Mouse (Mus musculus) olfactory bulb, adult 2 months (tissue): ENCODE results near the gene Fanci. TPM values are rescaled to one million over a fixed set of nuclear protein-coding genes. Genes with fewer than 3 reads are reported as not detected.

Experiments used
- H3K27ac ChIP-seq: fragments of 200-500 bp; 2 replicates; pipeline ENCODE4 v1.5.1; 2012; ENCODE audit warnings: low read depth, low read length; ENCODE audit not compliant: insufficient read depth
- H3K4me1 ChIP-seq: fragments of 200-500 bp; 2 replicates; pipeline ENCODE4 v1.6.1; 2012; ENCODE audit warnings: low read length; ENCODE audit not compliant: control insufficient read depth, insufficient read depth
- H3K4me3 ChIP-seq: fragments of 200-500 bp; 2 replicates; pipeline ENCODE4 v1.5.1; 2012; ENCODE audit warnings: mild to moderate bottlenecking, low read depth, low read length, moderate library complexity; ENCODE audit not compliant: insufficient read depth
- CTCF ChIP-seq: fragments of 200-500 bp; IDR thresholded peaks from 2 replicates; pipeline ENCODE4 v1.5.1; 2012; ENCODE audit warnings: low read depth, mild to moderate bottlenecking, low read length, moderate library complexity; ENCODE audit not compliant: insufficient read depth
- POLR2A ChIP-seq: fragments of 200-500 bp; IDR thresholded peaks from 2 replicates; pipeline ENCODE4 v1.6.1; 2012; ENCODE audit warnings: mild to moderate bottlenecking, low read depth, low read length, moderate library complexity; ENCODE audit not compliant: insufficient read depth
- WGBS: fragments of 180-500 bp; shearing (Covaris S2); methylation state at CpG from one replicate; pipeline ENCODE4 v1.1.7; 2018; 5-methylcytosine and 5-hydroxymethylcytosine counted together
- polyA plus RNA-seq: library from polyadenylated mRNA; stranded (reverse); fragments of >200 nt; gene quantifications from 2 replicates; pipeline ENCODE4 v1.2.4, GENCODE M21; 2012; ENCODE audit warnings: low replicate concordance; ENCODE audit not compliant: missing spikeins, insufficient read depth, insufficient read length

The Fanci gene
- polyA plus RNA-seq, 1 experiment, result not detected

GRCm38 (mm10) chr7:79466053-79466901, 74.5 kb downstream of the Fanci start, which contains the start of gene Polg:
Polg (minus strand) TSS chr7:79466362.
- WGBS, result under 1% methylated on average over 75 of the region's 76 CpGs
- Histone ChIP-seq H3K4me3 (peak within 1 kb of the TSS; percentile 79), H3K27ac (peak within 1 kb of the TSS; percentile 24), H3K4me1 (peaks cover 31% of the 10 kb centered on the region)
- no peak for TF ChIP-seq CTCF
- TF ChIP-seq POLR2A, result peak; percentile 90

DNA sequence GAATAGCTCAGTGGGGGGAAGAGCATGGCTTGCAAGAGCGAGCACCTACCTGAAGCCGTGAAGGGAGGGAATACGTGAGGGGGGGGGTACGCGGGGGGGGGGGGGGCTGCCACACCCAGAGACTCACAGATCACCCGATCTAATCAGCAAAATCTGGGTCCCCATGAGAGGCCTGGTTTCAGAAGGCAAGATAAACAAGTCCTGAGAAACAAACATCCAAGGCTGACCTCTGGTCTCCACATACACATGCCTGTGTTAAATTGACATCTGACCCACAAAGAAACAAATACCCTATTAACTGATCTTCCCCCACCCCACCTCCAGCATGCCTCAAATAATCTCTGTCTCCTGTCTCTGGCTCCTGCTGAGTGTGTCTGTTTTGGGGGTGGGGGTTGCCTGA, 76.2 kb downstream of the Fanci start:
- H3K4me1 ChIP-seq, result peaks cover 19% of the 10 kb centered on the region
- TF ChIP-seq CTCF (no peak), POLR2A (no peak)
- H3K4me3 ChIP-seq, result peak overlapping the region; percentile 22; the same call in 1 of the 2 replicates
- whole genome bisulfite sequencing, result 11% methylated on average over 6 of the region's 6 CpGs
- 0 out of 2 replicates have a peak overlapping the region, but pooled peaks have one; percentile 13 for H3K27ac ChIP-seq

DNA sequence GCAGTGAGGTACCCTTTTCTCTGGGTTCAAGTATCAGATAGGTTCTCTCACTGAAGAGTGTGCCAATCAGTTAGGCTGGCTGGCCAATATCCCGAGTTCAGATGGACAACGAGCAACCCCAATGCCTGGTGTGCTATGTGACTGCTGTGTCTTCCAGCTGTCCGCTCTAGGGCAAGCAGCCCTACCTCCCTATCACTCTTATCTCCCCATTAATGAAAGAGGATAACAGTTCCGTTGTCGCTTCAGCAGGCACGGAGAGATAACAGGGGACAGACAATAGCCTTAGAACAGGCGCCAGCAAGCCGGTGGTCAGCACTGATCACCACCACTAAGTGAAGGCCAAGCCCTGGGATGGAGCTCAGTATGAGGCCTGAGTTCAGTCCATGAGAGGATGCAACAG, 77.3 kb downstream of the Fanci start:
- 78% methylated on average over 8 of the region's 8 CpGs for WGBS
- TF ChIP-seq CTCF, result no peak
- Histone ChIP-seq H3K4me1 (peaks cover 12% of the 10 kb centered on the region), H3K27ac (no peak overlapping the region), H3K4me3 (no peak overlapping the region)

DNA sequence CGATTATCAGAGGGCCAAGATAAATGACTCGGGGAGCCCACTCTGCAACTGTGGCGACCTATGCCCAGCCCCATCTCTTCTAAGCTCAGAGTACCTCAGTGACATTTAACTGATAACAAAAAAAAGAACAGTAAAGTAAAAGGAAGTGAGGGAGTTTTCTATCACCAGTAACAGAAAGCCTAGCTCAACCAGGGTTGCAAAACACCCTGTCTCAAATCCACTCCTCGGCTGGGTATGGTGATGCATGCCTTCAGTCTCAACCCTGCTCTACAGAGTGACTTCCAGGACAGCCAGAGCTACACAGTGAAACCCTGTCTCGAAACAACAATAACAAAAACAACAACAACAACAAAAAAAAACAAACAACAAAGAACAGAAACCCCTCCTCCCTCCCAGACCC, 78.0 kb downstream of the Fanci start:
- Histone ChIP-seq H3K4me3 (no peak overlapping the region), H3K27ac (no peak overlapping the region), H3K4me1 (peaks cover 4% of the 10 kb centered on the region)
- TF ChIP-seq CTCF (no peak), POLR2A (no peak)
- 89% methylated on average over 5 of the region's 5 CpGs for WGBS

DNA sequence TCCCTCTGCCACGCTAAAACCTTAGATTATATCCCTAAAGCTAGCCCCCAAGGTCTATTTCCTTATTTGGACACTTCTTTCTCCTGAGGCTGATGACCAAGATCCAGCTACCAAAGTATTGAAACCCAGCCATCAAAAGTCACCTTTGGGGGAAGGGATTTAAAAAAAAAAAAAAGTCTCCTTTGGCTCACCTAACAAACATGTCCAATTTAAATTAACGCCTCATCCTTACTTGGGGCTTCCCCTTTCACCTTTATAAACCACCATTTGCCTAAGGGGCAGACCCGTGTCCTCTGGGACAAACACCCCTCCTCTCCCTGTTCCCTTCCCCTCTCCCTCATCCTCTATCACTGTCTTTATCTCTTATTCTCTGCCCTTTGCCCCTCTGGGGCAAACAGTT, 79.0 kb downstream of the Fanci start:
- no peak for TF ChIP-seq POLR2A
- no peak for TF ChIP-seq CTCF
- H3K4me1 ChIP-seq, result no peaks in the 10 kb centered on the region
- H3K4me3 ChIP-seq, result no peak overlapping the region
- no peak overlapping the region for H3K27ac ChIP-seq
- 84% methylated on average over 3 of the region's 3 CpGs for WGBS

- Histone ChIP-seq H3K4me3 (no peak overlapping the region), H3K27ac (no peak overlapping the region), H3K4me1 (no peaks in the 10 kb centered on the region)
- WGBS, result 71% methylated on average over 7 of the region's 7 CpGs
- no peak for TF ChIP-seq CTCF
- no peak for TF ChIP-seq POLR2A
Measured at GRCm38 (mm10) chr7:79471436-79471835, 79.7 kb downstream of the Fanci start.

DNA sequence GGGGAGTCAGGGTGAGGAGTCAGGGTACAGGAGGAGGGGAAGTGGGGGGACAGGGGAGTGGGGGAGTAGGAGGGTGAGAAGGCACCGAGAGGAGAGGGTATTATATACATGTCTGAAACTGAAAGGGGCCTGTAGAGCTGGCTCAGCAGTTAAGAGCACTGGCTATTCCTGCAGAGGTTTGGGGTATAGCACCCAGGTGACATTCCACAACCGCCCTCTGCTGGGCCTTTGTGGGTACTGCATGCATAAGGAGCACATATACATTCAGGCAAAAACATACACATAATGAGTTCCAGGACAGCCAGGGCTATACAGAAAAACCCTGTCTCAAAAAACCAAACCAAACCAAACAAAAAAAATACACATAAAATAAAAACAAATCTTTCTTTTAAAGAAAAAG, 81.1 kb downstream of the Fanci start:
- WGBS, result 54% methylated on average over 2 of the region's 2 CpGs

GRCm38 (mm10) chr7:79473496-79474194, 81.9 kb downstream of the Fanci start:
- H3K27ac ChIP-seq, result no peak overlapping the region

More for the DNA sequence above, 81.1 kb downstream of the Fanci start:
- TF ChIP-seq CTCF (no peak), POLR2A (no peak)
- Histone ChIP-seq H3K4me3 (no peak overlapping the region), H3K27ac (no peak overlapping the region), H3K4me1 (no peaks in the 10 kb centered on the region)

DNA sequence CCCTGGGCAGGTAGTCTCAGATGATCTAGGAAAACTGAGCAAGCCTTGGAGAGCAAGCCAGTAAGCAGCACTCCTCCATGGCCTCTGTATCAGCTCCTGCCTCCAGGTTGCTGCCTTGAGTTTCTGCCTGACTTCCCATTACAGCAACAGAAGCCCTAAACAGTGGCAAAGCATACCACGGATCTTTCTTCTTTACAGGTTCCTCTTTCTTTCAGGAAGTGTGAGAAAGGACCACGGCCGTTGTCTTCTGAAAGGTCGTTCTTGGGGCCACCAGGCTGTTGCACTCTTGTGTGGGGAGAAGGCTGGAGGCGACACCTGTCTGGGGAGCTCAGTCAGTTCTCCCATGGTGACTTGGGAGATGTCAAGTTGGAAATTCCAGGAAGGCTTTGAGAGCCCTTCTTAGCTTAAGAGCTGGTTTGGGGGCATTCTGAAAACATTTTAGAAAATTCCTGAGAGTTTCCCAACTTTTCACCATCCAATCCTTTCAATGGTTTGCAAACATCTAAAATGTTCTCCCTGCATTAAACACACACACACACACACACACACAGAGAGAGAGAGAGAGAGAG, 83.2 kb downstream of the Fanci start:
- H3K4me3 ChIP-seq, result no peak overlapping the region
- no peaks in the 10 kb centered on the region for H3K4me1 ChIP-seq
- 86% methylated on average over 5 of the region's 5 CpGs for WGBS
- TF ChIP-seq CTCF (no peak), POLR2A (no peak)
- no peak overlapping the region for H3K27ac ChIP-seq

More at GRCm38 (mm10) chr7:79473496-79474194, 81.9 kb downstream of the Fanci start:
- Histone ChIP-seq H3K4me1 (no peaks in the 10 kb centered on the region), H3K4me3 (no peak overlapping the region)
- TF ChIP-seq CTCF, result no peak
- no peak for TF ChIP-seq POLR2A
- 92% methylated on average over 9 of the region's 9 CpGs for WGBS
